Mouse (Mus musculus) intestine, embryonic 16.5 days (tissue): ENCODE results near the gene Pten. TPM values are rescaled to one million over a fixed set of nuclear protein-coding genes. Genes with fewer than 3 reads are reported as not detected.
A peak's percentile ranks its signal among the peaks of the same experiment; 100 is the strongest.

Experiments
- ATAC-seq: fragments of 200-750 bp; cut with Nextera tagmentation; 2 replicates; pipeline ENCODE4 v1.8.0; 2017; ENCODE audit warnings: moderate TSS enrichment, moderate library complexity
- H3K27ac ChIP-seq: fragments of 300-500 bp; sonication (generic); 2 replicates; pipeline ENCODE4 v1.5.1; 2014; ENCODE audit warnings: mild to moderate bottlenecking, low read length
- H3K27me3 ChIP-seq: fragments of 300-500 bp; sonication (generic); replicated peaks from 2 replicates; pipeline ENCODE4 v1.6.1; 2014; ENCODE audit warnings: low read length, control low read depth, mixed read lengths; ENCODE audit not compliant: control insufficient read depth, insufficient read depth
- H3K36me3 ChIP-seq: fragments of 300-500 bp; sonication (generic); 2 replicates; pipeline ENCODE4 v1.6.1; 2014; ENCODE audit warnings: low read length, control low read depth; ENCODE audit not compliant: control insufficient read depth, insufficient read depth
- H3K4me1 ChIP-seq: fragments of 300-500 bp; sonication (generic); 2 replicates; pipeline ENCODE4 v1.6.1; 2014; ENCODE audit warnings: low read length, control low read depth, mixed read lengths; ENCODE audit not compliant: control insufficient read depth, insufficient read depth
- H3K4me2 ChIP-seq: fragments of 300-500 bp; sonication (generic); 2 replicates; pipeline ENCODE4 v1.6.1; 2014; ENCODE audit warnings: low read depth, low read length, control low read depth
- H3K4me3 ChIP-seq: fragments of 300-500 bp; sonication (generic); 2 replicates; pipeline ENCODE4 v1.5.1; 2014; ENCODE audit warnings: mild to moderate bottlenecking, low read length
- H3K9ac ChIP-seq: fragments of 300-500 bp; sonication (generic); 2 replicates; pipeline ENCODE4 v1.6.1; 2014; ENCODE audit warnings: low read depth, low read length
- H3K9me3 ChIP-seq: fragments of 300-500 bp; sonication (generic); 2 replicates; pipeline ENCODE4 v1.6.1; 2016; ENCODE audit warnings: low read length, control low read depth; ENCODE audit not compliant: control insufficient read depth
- WGBS: fragments of 180-500 bp; shearing (Covaris S2); extraction: QIAGEN DNeasy Blood & Tissue Kit; methylation state at CpG from one replicate; pipeline ENCODE4 v1.1.7; 2014; 5-methylcytosine and 5-hydroxymethylcytosine counted together
- polyA plus RNA-seq: library from polyadenylated mRNA; unstranded; fragments of >200 nt; fragmentation: Nextera tagmentation; extraction: Ambion mirVana; gene quantifications from 2 replicates; pipeline ENCODE4 v1.2.1, GENCODE M21; 2015

Gene Pten
- polyA plus RNA-seq, 1 experiment from 2014 or later = 7.1 TPM

DNA sequence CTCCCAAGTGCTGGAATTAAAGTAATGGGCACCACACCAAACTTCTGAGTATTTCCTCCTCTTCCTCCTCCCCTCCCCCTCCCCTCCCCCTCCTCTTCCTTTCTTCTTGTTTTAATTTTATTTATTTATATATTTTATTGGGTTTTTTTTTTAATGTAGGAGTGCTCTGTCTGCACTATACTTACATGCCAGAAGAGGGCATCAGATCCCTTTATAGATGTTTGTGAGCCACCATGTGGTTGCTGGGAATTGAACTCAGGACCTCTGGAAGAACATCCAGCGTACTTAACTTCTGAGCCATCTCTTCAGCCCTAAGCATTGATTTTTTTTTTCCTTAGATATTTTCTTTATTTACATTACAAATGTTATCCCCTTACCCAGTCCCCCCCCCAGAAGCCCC is 37.0 kb upstream of the Pten start:
- H3K27me3 ChIP-seq = no peaks in the 10 kb centered on the region
- no peaks in the 10 kb centered on the region for H3K4me1 ChIP-seq
- H3K4me3 ChIP-seq = no peak overlapping the region
- ATAC-seq = no peak
- H3K27ac ChIP-seq = no peak overlapping the region
- no peak overlapping the region for H3K4me2 ChIP-seq
- H3K9me3 ChIP-seq = no peaks in the 10 kb centered on the region
- H3K36me3 ChIP-seq = no peaks in the 10 kb centered on the region
- WGBS = 89% methylated on average over 1 of the region's 1 CpGs
- H3K9ac ChIP-seq = no peak overlapping the region

DNA sequence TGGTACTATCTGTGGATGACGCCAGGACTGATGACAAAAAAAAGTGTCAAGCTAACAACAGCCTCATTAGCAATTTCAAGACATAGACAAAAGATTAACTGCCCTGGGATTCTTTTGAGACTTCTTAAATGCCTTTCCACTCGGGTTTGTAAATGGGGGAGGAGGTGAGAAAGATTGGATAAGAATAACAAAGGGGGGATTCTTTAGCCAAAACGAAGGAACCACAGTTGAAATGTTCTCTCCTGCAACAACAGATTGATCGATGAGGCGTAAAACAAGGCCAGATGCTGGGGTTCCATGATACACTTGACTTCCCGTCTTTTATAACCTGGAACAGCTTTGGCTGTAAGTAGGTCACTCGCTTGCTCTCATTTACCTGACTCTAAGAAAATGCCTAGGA is 33.5 kb upstream of the Pten start:
- H3K4me3 ChIP-seq = no peak overlapping the region
- H3K36me3 ChIP-seq = no peaks in the 10 kb centered on the region
- H3K27ac ChIP-seq = no peak overlapping the region
- ATAC-seq = no peak
- H3K27me3 ChIP-seq = no peaks in the 10 kb centered on the region
- H3K9me3 ChIP-seq = no peaks in the 10 kb centered on the region
- no peak overlapping the region for H3K4me2 ChIP-seq
- H3K9ac ChIP-seq = no peak overlapping the region
- no peaks in the 10 kb centered on the region for H3K4me1 ChIP-seq
- 51% methylated on average over 7 of the region's 7 CpGs for WGBS

DNA sequence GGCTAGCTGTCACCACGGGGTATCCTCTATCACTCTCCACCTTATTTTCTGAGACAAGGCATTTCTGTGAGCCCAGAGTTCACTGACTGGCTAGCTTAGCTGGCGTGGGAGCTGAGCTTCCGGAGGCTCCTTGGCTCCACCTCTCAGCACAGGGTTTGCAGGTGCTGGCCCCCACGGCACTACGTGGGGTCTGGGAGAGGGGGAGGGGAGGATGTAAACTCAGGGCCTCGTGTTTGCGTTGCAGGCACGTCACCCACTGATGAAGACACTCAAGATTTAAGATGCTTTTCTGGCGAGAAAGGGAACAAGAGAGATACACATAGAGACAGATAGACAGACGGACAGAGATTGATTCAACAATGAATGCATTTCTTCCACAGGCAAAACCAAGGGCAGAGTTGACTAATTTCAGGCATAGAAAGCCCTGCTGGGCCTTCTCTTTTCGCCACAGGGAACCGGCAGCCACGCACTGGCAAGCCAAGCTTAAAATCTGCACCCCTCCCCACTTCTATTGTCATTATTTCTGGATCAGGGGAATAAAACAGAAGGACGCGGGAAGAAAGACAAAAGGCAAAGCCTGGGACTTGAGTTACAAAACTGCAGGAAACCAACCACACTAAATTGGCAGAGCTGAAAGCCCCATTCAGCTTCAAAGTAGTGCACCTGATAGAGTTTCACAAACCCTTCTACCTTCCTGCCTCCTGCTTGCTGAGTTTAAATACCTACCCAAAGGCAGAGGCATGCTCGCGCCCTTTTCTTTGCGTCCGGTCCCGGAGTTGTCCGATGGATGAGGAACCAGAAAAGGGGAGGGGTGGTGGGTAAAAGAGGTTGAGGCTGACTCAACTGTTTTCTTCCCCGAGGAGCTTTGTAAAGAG is 30.6 kb upstream of the Pten start:
- no peaks in the 10 kb centered on the region for H3K27me3 ChIP-seq
- no peaks in the 10 kb centered on the region for H3K9me3 ChIP-seq
- no peaks in the 10 kb centered on the region for H3K36me3 ChIP-seq
- no peak overlapping the region for H3K4me2 ChIP-seq
- no peak for ATAC-seq
- 15% methylated on average over 22 of the region's 22 CpGs for WGBS
- H3K27ac ChIP-seq = no peak overlapping the region
- no peak overlapping the region for H3K9ac ChIP-seq
- no peaks in the 10 kb centered on the region for H3K4me1 ChIP-seq
- H3K4me3 ChIP-seq = no peak overlapping the region

DNA sequence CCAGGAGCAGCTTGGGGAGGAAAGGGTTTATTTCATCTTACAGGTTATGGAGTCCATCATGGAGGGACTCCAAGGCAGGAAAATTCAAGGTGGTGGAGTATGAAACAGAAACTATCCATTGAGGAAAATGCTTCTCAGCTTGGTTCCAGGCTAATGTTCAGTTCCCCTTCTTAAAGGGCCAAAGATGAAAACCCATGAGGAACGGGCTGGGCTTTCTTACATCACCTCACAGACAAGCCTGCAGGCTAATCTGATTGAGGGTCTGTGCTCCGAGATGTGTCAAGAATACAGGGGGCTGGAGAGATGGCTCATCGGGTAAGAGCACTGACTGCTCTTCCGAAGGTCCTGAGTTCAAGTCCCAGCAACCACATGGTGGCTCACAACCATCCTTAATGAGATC is 27.5 kb upstream of the Pten start:
- no peaks in the 10 kb centered on the region for H3K36me3 ChIP-seq
- H3K9ac ChIP-seq = no peak overlapping the region
- H3K4me3 ChIP-seq = no peak overlapping the region
- H3K9me3 ChIP-seq = no peaks in the 10 kb centered on the region
- WGBS = 88% methylated on average over 4 of the region's 4 CpGs
- no peaks in the 10 kb centered on the region for H3K4me1 ChIP-seq
- H3K27ac ChIP-seq = no peak overlapping the region
- no peak for ATAC-seq
- no peak overlapping the region for H3K4me2 ChIP-seq
- H3K27me3 ChIP-seq = no peaks in the 10 kb centered on the region

DNA sequence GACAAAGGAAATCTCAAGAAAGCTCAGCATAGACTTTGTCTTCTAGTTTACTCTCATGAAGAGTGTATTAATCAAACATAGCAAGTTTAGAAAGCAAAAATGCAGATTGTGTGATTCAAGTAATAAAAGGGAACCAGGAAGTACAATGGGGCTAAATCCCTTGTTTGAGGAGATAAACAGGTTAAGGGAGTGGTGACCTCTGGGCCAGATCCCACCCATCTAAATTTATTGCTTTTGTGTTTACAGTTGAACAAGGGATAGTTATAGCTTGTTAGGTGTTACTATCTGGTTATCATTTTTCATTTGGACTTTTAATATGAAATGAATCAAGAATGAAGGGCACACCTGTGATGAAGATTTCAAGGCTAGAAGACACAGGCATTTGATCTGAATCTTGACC is 24.4 kb upstream of the Pten start:
- Histone ChIP-seq H3K4me1 (no peaks in the 10 kb centered on the region), H3K27ac (no peak overlapping the region)
- ATAC-seq = 0 out of 2 replicates have a peak, but pooled peaks have one; percentile 52

DNA sequence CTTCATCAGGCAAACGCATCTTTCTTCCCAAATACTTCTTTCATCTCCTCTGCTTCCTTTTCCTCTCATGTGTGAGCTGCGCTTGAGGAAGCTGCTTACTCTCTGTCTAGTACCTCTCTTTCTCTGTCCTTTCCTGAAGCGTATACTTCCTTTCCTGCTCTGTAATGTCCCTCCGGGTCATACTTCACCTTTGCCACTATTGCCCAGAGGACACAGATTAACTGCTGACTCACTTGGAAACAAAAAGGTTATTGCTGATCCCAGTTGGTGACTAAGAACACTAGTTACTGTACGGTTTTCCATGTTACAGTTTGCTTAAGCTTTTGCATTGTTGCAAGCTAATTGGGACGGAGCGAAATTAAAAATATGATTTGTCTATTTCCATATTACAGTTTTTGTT is 19.5 kb upstream of the Pten start:
- Histone ChIP-seq H3K27me3 (no peaks in the 10 kb centered on the region), H3K4me2 (no peak overlapping the region), H3K4me3 (no peak overlapping the region), H3K9me3 (no peaks in the 10 kb centered on the region), H3K9ac (no peak overlapping the region), H3K27ac (no peak overlapping the region), H3K36me3 (no peaks in the 10 kb centered on the region), H3K4me1 (no peaks in the 10 kb centered on the region)
- no peak for ATAC-seq
- WGBS = 81% methylated on average over 7 of the region's 7 CpGs

More for the DNA sequence above, 24.4 kb upstream of the Pten start:
- no peaks in the 10 kb centered on the region for H3K36me3 ChIP-seq
- H3K4me3 ChIP-seq = no peak overlapping the region
- no peaks in the 10 kb centered on the region for H3K27me3 ChIP-seq
- no peak overlapping the region for H3K9ac ChIP-seq
- H3K9me3 ChIP-seq = no peaks in the 10 kb centered on the region
- no peak overlapping the region for H3K4me2 ChIP-seq

DNA sequence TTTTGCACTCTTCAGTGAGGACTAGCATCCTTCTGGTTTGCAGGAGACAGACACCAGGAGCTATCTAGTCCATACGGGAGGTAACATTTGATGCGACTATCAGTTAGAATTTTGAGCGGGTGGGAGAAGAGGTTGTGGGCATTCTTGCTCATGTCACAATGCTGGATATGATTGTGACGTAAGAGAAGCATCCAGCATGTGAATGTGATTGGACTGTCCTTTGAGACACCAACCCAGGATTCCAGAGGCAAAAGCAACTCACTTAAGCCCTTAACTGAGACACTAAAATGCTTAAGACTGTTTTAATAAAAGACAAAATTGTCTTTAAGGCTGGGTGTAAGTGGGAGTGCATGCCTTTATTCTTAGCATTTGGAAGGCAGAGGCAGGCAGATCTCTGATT is 17.6 kb upstream of the Pten start, which contains the start of gene Atad1:
Gene Atad1, minus strand, starts transcription at position 101 of the 400 bp plus-strand sequence.
- no peak for ATAC-seq
- Histone ChIP-seq H3K9ac (no peak within 1 kb of the TSS), H3K36me3 (no peaks in the 10 kb centered on the region), H3K4me3 (no peak within 1 kb of the TSS), H3K4me1 (no peaks in the 10 kb centered on the region), H3K27me3 (no peaks in the 10 kb centered on the region), H3K9me3 (no peaks in the 10 kb centered on the region), H3K27ac (no peak within 1 kb of the TSS), H3K4me2 (no peak within 1 kb of the TSS)
- 90% methylated on average over 4 of the region's 4 CpGs for WGBS

DNA sequence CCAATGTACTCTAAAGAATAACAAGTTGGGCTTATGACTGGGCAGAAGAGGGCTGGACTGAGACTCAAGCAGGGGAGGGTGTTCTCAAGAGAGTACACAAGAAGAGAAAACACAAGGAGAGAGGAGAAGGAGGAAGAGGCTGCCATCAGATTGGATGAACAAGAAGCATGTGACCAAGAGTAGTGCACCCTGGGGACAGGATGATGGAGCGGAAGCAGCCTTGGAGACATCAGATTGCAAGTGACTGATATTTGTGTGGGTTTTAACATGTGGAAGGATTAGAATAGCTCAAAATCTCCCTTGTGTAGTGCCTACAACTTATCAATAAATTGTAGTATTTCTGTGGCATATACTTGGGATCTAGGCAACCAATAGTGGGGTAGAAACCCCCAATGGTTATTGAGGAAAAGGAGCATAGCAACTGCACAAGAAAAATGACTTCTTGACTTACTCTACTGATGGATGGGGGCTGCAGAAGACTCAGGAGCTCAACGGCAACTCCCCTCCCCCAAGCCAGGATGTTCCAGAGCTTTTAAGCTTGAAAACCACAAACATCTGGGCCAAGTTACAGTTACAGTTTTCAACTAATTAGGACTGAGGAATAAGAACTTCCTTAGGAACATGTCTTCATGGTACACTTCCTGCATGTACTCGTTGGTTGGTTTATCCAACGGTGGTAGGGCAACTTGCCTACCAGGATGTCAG is 16.5 kb upstream of the Pten start:
- Histone ChIP-seq H3K9me3 (no peaks in the 10 kb centered on the region), H3K4me1 (no peaks in the 10 kb centered on the region), H3K9ac (no peak overlapping the region), H3K27me3 (no peaks in the 10 kb centered on the region), H3K4me3 (no peak overlapping the region), H3K4me2 (no peak overlapping the region), H3K36me3 (no peaks in the 10 kb centered on the region), H3K27ac (no peak overlapping the region)
- ATAC-seq = no peak
- 91% methylated on average over 4 of the region's 4 CpGs for whole genome bisulfite sequencing

DNA sequence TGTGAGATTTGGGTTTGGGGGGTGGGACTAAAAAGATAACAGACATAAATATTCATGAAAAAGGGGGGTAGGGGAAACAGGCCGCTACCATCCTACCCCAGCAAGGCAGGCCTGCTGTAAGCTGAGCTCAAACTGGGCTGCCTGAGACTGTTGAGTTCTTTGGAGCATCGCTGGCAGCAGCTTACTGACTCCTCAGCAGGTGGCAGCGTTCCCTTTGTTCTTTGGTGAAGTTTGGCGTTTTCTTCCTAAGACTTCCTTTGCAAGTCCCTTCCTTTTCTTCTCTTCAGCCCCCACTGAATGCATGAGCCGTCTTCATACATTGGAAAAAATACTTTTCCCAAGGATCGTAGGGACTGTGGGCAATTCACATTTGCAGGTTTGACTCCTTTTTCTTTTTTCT is 7.9 kb upstream of the Pten start:
- Histone ChIP-seq H3K9me3 (no peaks in the 10 kb centered on the region), H3K9ac (no peak overlapping the region), H3K27ac (no peak overlapping the region), H3K4me3 (no peak overlapping the region), H3K36me3 (no peaks in the 10 kb centered on the region), H3K4me2 (no peak overlapping the region), H3K27me3 (no peaks in the 10 kb centered on the region), H3K4me1 (no peaks in the 10 kb centered on the region)
- no peak for ATAC-seq
- WGBS = 27% methylated on average over 6 of the region's 6 CpGs
